Mouse (Mus musculus): ENCODE results near the gene Ttk. TPM values are rescaled to one million over a fixed set of nuclear protein-coding genes. Genes with fewer than 3 reads are reported as not detected.

Gene Ttk
- 0.43 to 1.8 TPM (median 0.57 TPM) in 4 replicates for total RNA-seq (2023)

GRCm38 (mm10) chr9:83833811-83834747 is at the start of gene Ttk:
Gene Ttk (plus strand): TSS chr9:83834689.

GRCm38 (mm10) chr9:83805977-83806815 is 28.3 kb upstream of the Ttk start, which contains the start of gene Elovl4:
Gene Elovl4 (minus strand): TSS chr9:83806277.

Other genes with a start within 250 kb of the Ttk start
- gene Elovl4, start 28.4 kb upstream of the Ttk start, total RNA-seq (2023) = not detected in 4 replicates
- gene Bckdhb, start 90.5 kb downstream of the Ttk start, total RNA-seq (2023) = 13.8 to 18.7 TPM (median 17.8 TPM) in 4 replicates

Data from B cell, adult 62 days (primary cell).